Mouse (Mus musculus) liver, embryonic 14.5 days (tissue): ENCODE measurements around the gene Flnb. TPM values are rescaled to one million over a fixed set of nuclear protein-coding genes. Genes with fewer than 3 reads are reported as not detected.

Experiments used
- ATAC-seq: fragments of 200-750 bp; cut with Nextera tagmentation; 2 replicates; pipeline ENCODE4 v1.8.0; 2017; ENCODE audit warnings: moderate number of reproducible peaks, mild to moderate bottlenecking, moderate library complexity; ENCODE audit not compliant: insufficient read depth
- DNase-seq, 3 experiments: peaks; one replicate each; pipeline ENCODE4 v3.0.0-alpha.2; 2012 to 2013; ENCODE audit warnings: low read depth in 3 of 3, low spot score in 3 of 3
- H3K27ac ChIP-seq: fragments of 300-500 bp; sonication (generic); 2 replicates; pipeline ENCODE4 v1.5.1; 2014; ENCODE audit warnings: moderate library complexity, mild to moderate bottlenecking, control low read depth, inconsistent platforms
- H3K27me3 ChIP-seq: fragments of 300-500 bp; sonication (generic); 2 replicates; pipeline ENCODE4 v1.6.1; 2014; ENCODE audit warnings: mild to moderate bottlenecking, low read length, moderate library complexity; ENCODE audit not compliant: control insufficient read depth, insufficient read depth
- H3K36me3 ChIP-seq: fragments of 300-500 bp; sonication (generic); replicated peaks from 2 replicates; pipeline ENCODE4 v1.6.1; 2014; ENCODE audit warnings: low read depth; ENCODE audit not compliant: control insufficient read depth, insufficient read depth
- H3K4me1 ChIP-seq, 2 experiments: fragments of 200-500 bp in 1 of 2; fragments of 300-500 bp in 1 of 2; sonication (generic) in 1 of 2; replicated peaks; 2 replicates each; pipeline ENCODE4 v1.6.1; 2012 to 2014; ENCODE audit warnings: antibody characterized with exemption in 1 of 2, inconsistent platforms in 1 of 2, low read length in 1 of 2; ENCODE audit not compliant: control insufficient read depth in 2 of 2, insufficient read depth in 2 of 2
- H3K4me2 ChIP-seq: fragments of 300-500 bp; sonication (generic); 2 replicates; pipeline ENCODE4 v1.6.1; 2014; ENCODE audit warnings: low read depth, mild to moderate bottlenecking, control low read depth, moderate library complexity
- H3K4me3 ChIP-seq, 2 experiments: fragments of 200-500 bp in 1 of 2; fragments of 300-500 bp in 1 of 2; sonication (generic) in 1 of 2; 2 replicates each; pipeline ENCODE4 v1.5.1; 2012 to 2014; ENCODE audit warnings: low read depth in 2 of 2, low read length in 2 of 2, mild to moderate bottlenecking in 2 of 2, control low read depth in 1 of 2, inconsistent platforms in 1 of 2, moderate library complexity in 1 of 2; ENCODE audit not compliant: insufficient read depth in 1 of 2
- H3K9ac ChIP-seq: fragments of 300-500 bp; sonication (generic); replicated peaks from 2 replicates; pipeline ENCODE4 v1.6.1; 2014; ENCODE audit warnings: mild to moderate bottlenecking, control low read depth, moderate library complexity
- H3K9me3 ChIP-seq: fragments of 300-500 bp; sonication (generic); 2 replicates; pipeline ENCODE4 v1.6.1; 2016; ENCODE audit warnings: low read length, mixed read lengths; ENCODE audit not compliant: control insufficient read depth
- CTCF ChIP-seq: IDR thresholded peaks from 2 replicates; pipeline ENCODE4 v1.5.1; 2016; ENCODE audit warnings: antibody characterized with exemption, low read depth, control low read depth
- EP300 ChIP-seq: IDR thresholded peaks from 2 replicates; pipeline ENCODE4 v1.6.1; 2016; ENCODE audit warnings: antibody characterized with exemption, low read depth
- WGBS: fragments of 180-500 bp; shearing (Covaris S2); extraction: QIAGEN DNeasy Blood & Tissue Kit; methylation state at CpG from one replicate; pipeline ENCODE4 v1.1.7; 2014; ENCODE audit not compliant: insufficient replicate concordance; 5-methylcytosine and 5-hydroxymethylcytosine counted together
- polyA plus RNA-seq, 2 experiments: library from polyadenylated mRNA; depleted of rRNA in 1 of 2; stranded (reverse) in 1 of 2; unstranded in 1 of 2; fragments of >200 nt; fragmentation: Nextera tagmentation in 1 of 2; extraction: Ambion mirVana in 1 of 2; gene quantifications; 2 replicates each; pipeline versions ENCODE4 v1.2.1 to v1.2.3; 2012 to 2014

The Flnb gene
- polyA plus RNA-seq, 2 experiments = 3.2 to 3.7 TPM

DNA sequence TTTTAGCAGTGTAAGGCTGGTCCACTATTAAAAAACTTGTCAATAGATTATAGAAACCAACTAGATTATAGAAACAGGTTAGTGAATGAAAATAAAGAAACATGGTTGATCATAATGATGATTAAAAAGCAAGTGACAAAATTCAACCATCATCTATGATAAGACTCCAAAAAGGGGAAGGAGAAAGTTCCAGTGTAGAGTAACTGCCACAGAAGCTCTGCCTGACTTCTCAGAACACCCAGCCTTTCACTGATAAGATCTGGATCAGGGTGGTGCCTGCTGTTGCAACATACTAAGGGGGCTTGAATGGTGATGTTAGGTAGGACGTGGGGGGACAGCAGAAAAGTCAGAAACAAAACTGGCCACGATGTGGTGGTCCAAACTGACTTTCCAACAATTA lies 60.2 kb downstream of the Flnb start:
- no peak for ATAC-seq
- DNase-seq = no peak
- 11% methylated on average over 2 of the region's 2 CpGs for WGBS

DNA sequence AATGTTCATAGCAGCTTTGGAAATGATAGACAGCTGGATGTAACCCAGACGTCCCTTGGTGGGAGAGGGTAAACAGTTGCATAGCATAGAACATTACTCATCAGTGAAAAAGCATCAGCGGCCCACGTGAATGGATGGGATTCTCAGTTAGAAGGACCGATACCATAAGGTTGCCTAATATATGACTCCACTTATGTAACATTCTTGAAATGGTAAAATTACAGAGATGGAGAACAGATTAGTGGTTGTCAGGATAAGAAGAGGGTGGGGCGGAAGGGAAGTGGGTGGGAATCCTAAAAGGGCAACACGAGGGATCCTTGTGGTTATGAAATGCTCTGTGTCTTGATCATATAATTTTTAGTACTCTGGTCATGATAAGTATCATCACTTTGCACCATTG lies 62.6 kb downstream of the Flnb start:
- ATAC-seq = no peak
- no peaks in the 10 kb centered on the region for H3K36me3 ChIP-seq
- DNase-seq = no peak
- H3K27me3 ChIP-seq = no peaks in the 10 kb centered on the region
- no peaks in the 10 kb centered on the region; a peak in 2 of 4 replicates for H3K4me1 ChIP-seq
- no peak overlapping the region for H3K4me3 ChIP-seq
- WGBS = 61% methylated on average over 6 of the region's 6 CpGs
- TF ChIP-seq CTCF (no peak), EP300 (no peak)
- no peaks in the 10 kb centered on the region for H3K9me3 ChIP-seq
- H3K4me2 ChIP-seq = no peak overlapping the region
- H3K27ac ChIP-seq = no peak overlapping the region
- no peak overlapping the region for H3K9ac ChIP-seq

More for the DNA sequence above, 60.2 kb downstream of the Flnb start:
- TF ChIP-seq EP300 (no peak), CTCF (no peak)
- Histone ChIP-seq H3K4me2 (no peak overlapping the region), H3K9me3 (no peaks in the 10 kb centered on the region), H3K27me3 (no peaks in the 10 kb centered on the region), H3K4me1 (peaks cover 0 to 2% of the 10 kb centered on the region in 2 experiments; a peak in 2 of 4 replicates), H3K36me3 (no peaks in the 10 kb centered on the region), H3K4me3 (no peak overlapping the region), H3K27ac (no peak overlapping the region), H3K9ac (no peak overlapping the region)

DNA sequence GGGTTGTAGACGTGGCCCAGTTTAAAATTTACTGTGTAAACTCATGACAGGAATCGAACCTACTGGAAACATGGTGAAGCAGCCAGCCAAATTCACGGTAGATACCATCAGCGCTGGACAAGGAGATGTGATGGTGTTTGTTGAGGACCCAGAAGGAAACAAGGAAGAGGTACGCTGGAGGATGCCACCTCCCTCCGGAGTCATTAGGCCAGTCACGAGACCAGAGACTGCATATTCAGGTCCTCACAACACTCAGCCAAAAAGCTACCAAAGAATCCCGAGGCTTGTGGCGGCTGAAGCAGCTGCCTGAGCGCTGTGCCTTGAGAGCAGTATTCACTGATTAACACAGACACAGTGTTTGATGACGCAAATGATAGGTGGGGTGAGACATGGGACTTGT lies 63.8 kb downstream of the Flnb start:
- no peak for TF ChIP-seq EP300
- no peak for TF ChIP-seq CTCF
- Histone ChIP-seq H3K4me1 (no peaks in the 10 kb centered on the region; a peak in 2 of 4 replicates), H3K4me2 (no peak overlapping the region), H3K4me3 (no peak overlapping the region), H3K9me3 (no peaks in the 10 kb centered on the region), H3K9ac (no peak overlapping the region), H3K36me3 (no peaks in the 10 kb centered on the region), H3K27ac (no peak overlapping the region), H3K27me3 (no peaks in the 10 kb centered on the region)
- WGBS = 59% methylated on average over 11 of the region's 11 CpGs
- ATAC-seq (no peak), DNase-seq (no peak)

DNA sequence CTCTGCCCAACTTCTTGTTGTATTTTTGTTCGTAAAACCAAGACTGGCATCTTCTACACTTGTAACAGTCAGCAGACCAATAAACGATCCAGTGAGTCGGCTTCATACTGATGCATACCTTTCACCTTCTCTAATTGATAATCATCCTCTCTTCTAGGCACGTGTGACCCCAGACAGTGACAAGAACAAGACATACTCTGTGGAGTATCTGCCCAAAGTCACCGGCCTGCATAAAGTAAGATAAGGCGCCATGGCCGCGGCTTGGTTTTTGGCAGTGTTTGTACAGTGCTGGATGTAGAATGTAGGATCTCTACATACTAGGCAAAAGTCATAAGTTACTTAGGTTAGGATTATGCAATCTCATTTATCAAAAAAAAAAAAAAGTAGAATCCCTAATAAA lies 64.3 kb downstream of the Flnb start:
- H3K4me3 ChIP-seq = no peak overlapping the region
- H3K27me3 ChIP-seq = no peaks in the 10 kb centered on the region
- TF ChIP-seq CTCF (no peak), EP300 (no peak)
- WGBS = 33% methylated on average over 8 of the region's 8 CpGs
- no peaks in the 10 kb centered on the region for H3K36me3 ChIP-seq
- no peaks in the 10 kb centered on the region for H3K9me3 ChIP-seq
- H3K4me2 ChIP-seq = no peak overlapping the region
- no peak for ATAC-seq
- H3K9ac ChIP-seq = no peak overlapping the region
- no peaks in the 10 kb centered on the region; a peak in 2 of 4 replicates for H3K4me1 ChIP-seq
- H3K27ac ChIP-seq = no peak overlapping the region
- DNase-seq = no peak

DNA sequence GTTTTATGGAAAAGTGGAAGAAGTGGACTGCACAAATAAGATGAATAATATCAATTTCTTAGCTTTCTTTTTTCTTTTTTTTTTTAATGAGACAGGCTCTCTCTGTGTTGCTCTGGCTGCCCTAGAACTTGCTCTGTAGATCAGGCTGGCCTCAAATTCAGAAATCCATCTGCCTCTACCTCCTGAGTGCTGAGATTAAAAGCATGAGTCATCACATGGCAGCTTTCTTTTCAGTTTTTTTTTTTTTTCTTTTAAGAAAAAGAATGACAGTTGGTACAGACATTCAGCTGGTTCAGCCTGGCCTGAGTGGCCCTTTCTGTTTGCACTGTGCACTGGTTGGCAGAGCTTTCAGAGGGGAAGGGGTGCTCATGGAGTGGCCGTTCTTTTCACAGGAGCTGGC lies 66.4 kb downstream of the Flnb start:
- TF ChIP-seq EP300 = no peak
- TF ChIP-seq CTCF = no peak
- no peak overlapping the region for H3K27ac ChIP-seq
- no peaks in the 10 kb centered on the region; a peak in 1 of 4 replicates for H3K4me1 ChIP-seq
- no peak for DNase-seq
- ATAC-seq = no peak
- no peak overlapping the region for H3K4me2 ChIP-seq
- H3K9me3 ChIP-seq = no peaks in the 10 kb centered on the region
- no peak overlapping the region for H3K9ac ChIP-seq
- WGBS = 83% methylated on average over 1 of the region's 1 CpGs
- H3K4me3 ChIP-seq = no peak overlapping the region
- no peaks in the 10 kb centered on the region; the same call in 1 of the 2 replicates for H3K36me3 ChIP-seq
- H3K27me3 ChIP-seq = no peaks in the 10 kb centered on the region
